Mouse (Mus musculus): Measurements from ENCODE around the gene Prrc2b.

DNA sequence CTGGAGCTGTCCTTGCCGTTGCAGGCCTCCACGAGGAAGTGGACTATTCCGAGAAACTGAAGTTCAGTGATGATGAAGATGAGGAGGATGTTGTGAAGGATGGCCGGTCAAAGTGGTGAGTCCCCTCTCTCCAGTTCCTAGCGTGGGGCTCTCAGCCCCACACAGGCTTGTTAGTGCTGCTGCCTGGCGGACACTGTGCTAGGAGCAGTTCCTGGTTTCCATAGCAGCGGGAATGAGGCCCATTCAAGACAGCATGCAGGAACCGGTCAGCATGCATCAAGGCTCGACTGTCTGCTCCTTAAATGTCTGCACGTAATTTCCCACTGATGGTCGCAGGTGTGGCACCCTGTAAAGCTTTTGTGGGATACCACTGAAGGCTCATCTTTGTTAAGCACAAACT lies 48.1 kb downstream of the Prrc2b start:
- TF ChIP-seq CTCF (IDR thresholded peaks at IDR 0.05; ENCODE audit: borderline replicate concordance, insufficient read depth, low read length) (no peak), POLR2A (IDR thresholded peaks at IDR 0.05; ENCODE audit: low read depth, low read length) (no peak)

Measured in embryonic fibroblast, embryonic 13.5 days (primary cell).